Mouse (Mus musculus) lung, adult 2 months (tissue): ENCODE measurements at regions not wholly inside any gene's neighbourhood (a gene's known extent, or its start where the extent isn't known, plus 50 kb on each side); places are given as distances from the start of the nearest gene placed in this dataset.

Experiments
- CTCF ChIP-seq: fragments of 200-500 bp; IDR thresholded peaks from 2 replicates; pipeline ENCODE4 v1.5.1; 2011; ENCODE audit warnings: mild to moderate bottlenecking, low read length, control low read depth; ENCODE audit not compliant: insufficient read depth
- POLR2A ChIP-seq: fragments of 200-500 bp; IDR thresholded peaks from 2 replicates; pipeline ENCODE4 v1.6.1; 2011; ENCODE audit warnings: low read depth, mild to moderate bottlenecking, control low read depth, low read length, borderline replicate concordance; ENCODE audit errors: extremely low read depth

- TF ChIP-seq CTCF (no peak), POLR2A (no peak)
These were observed 279.6 kb downstream of the Gm7489 start for GRCm38 (mm10) chr15:54164350-54164749.
